Mouse (Mus musculus) right cerebral cortex, postnatal 4 days (tissue): ENCODE measurements around the gene Gm6525.

Source experiments
- DNase-seq: peaks from one replicate; pipeline ENCODE4 v3.0.0-alpha.2; 2022

The Gm6525 gene

DNA sequence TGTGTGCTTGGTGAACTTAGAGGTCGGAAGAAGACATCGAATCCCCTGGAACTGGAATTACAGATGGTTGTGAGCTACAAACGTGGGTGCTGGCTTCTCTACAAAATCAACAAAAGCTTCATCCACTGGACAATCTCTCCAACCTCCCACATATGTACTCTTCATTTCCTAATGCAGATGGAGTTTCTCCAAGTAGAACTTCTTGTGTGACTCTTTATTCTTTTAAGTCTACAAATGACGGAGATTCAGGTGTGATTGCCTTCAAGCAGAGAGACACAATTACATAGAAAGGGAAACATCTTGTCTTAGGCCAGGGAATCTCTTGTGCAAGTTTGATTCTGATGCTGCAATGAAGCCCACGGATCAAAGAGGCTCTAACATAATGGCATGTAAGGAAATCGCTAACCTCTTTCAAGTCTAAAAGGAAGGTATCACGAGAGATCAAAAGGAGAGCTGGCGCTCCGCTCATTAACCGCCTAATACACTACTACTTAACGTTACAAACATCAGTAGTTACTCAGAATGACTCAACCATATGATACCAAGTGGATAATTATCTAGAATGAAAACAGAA, at the start of gene Gm6525:
Gm6525 (plus strand) TSS at position 524 of the 574 bp plus-strand sequence.
- DNase-seq: no peak

DNA sequence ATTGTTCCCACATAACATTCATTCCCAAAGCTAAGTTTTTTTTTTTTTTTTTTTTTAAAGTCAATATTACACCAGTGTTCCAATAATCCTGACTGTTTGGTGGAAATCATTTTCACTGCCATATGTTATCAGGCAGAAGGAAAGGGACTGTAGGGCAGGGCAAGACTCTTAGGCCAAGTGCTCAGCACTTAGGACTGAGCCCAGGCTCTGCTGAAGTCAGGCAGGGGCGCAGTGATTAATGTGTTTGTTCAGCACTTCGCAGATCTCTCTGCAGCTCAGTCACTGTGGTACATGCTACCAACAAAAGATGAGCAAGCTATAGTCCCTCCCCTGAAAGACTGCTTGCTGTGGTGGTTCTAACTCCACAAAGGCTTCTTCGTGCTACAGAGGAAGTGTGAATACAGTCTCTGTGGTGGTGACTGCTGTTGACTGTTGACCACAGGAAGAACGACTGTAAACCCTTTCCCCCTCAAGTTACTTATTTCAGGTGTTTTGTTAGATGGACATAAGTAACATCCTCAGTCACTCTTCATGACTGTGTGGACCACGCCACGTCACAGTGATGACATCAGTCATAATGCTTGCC, 48.1 kb upstream of the Gm6525 start:
- DNase-seq: no peak

DNA sequence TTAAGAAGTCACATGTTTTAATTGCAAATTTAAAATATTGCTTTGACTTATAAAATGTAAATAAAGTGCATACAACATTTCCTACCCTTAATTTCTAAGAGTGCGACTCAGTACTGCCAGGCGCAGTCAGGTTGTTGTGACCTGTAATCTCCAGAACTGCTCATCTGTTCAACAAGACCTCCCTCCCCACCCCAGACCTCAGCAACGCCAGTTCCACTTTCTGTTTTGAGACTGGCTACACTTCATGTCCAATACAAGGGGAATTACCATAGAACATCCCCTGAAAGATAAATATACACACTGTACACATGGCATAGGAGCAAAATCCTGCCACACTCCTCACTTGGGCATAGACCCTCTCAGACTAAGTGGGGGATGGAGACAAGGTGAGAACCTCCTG, 47.2 kb upstream of the Gm6525 start:
- no peak for DNase-seq

DNA sequence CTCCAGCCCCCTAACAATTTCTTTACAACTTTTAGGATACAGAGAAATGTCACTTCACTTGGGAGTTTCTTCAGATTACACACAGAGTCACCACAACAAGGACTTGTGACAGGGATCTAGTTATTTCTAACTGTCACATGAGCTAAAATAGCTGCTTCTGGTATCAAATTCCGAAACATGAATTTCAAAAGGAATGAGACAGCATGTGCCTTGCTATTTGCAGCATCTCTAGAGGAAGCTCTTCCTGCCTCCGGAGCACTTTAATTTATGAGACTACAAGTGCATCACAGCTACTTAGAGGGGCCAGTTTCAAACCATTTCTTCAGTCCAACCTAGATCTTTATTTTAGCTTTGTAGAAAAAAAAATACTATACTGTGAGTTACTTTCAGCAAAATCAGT, 46.5 kb upstream of the Gm6525 start:
- DNase-seq: no peak

DNA sequence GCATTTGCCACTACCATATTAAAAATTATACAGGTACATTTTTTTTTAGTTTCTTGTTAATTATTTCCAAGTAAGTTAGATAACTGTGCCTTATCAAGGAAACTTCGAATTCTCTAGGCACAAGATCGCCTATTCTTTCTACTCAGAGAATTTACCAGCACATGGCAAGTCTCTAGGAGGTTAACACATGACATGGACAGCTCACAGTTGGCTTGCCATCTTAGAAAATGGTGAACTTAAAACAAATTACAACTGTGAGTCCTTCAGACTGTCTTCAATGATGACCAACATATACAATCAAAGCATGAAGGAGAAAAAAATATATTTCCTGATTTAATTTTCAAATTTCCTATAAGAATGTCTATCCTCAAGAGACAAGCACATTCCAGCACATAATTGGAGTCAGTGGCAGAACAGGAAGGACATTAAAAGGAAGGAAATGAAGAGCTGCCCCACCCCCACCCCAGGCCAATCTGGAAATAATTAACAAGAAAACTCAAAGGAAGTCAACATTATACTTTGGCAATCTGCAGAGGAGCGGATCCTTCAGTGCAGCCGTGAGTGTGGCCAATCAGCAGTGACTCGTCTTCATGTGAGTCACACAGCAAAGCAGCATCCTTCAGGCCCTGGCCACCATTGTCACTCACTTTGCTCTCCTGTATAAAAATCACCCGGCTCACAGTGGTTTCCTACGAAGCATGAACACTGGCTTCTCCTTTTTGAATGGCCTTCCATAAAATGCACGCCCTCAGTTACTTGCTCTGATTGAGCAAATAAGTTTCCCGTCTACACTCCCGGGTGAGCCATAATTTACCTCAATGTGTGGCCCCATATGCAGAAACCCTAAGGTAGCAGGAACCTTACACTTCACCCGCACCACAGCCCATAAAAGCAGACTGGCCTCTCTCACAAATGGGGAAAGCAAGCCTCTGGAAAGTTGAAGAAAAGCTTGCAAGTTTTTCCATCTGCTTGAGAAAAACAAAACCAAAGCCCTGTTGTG, 44.7 kb upstream of the Gm6525 start:
- no peak for DNase-seq

DNA sequence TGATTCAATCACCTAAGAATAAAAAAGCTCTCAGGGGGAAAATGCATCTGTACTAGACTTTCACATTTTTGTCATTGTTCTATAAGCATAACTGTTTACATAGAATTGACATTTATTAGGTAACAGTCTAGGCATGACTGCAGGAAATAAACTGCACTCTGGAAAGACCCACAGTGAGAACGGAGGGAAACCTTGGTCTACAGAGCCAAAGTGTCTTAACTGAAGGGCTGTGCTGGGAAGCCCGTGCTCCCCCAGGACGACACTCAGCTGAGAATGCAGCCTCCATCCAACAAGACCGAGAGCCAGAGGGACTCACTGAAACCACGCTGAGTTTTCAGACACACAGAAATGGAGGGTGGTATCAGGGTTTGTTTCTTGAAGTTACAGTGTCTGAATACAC, 43.1 kb upstream of the Gm6525 start:
- DNase-seq: no peak

DNA sequence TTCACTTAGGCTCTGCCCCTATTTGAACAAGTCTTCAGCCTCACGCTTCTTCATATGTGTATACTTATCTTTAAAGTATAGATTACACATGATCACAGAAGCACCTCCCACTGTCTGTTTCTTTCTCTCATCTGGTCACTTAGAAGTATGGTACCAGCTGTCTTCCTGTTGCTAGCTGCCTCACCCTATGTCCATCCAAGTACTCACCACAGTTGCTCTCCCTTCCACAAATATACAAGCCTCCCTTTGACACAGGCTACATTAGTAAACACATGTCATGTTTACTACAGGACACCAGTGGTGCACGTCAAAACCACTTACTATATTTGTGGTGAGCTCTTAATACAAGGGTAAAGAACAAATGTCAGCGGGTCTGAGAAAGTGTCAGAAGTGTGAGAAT, 42.5 kb upstream of the Gm6525 start:
- DNase-seq: no peak

DNA sequence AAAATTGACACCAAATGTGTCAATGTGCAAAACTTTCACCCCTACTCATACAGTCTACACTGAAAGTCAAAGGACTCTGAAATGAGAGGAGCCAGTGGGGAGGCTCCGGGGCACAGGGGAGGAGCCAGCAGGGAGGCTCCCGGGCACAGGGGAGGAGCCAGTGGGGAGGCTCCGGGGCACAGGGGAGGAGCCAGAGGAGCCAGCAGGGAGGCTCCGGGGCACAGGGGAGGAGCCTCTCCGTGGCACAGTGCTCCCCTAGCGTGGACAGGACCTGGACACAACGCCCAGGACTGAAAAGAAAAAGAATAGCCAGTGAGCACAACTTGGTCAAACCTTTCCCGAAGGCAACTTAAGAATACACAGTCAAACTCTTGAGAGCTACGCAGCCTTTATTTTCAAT, 38.5 kb upstream of the Gm6525 start:
- DNase-seq: no peak

DNA sequence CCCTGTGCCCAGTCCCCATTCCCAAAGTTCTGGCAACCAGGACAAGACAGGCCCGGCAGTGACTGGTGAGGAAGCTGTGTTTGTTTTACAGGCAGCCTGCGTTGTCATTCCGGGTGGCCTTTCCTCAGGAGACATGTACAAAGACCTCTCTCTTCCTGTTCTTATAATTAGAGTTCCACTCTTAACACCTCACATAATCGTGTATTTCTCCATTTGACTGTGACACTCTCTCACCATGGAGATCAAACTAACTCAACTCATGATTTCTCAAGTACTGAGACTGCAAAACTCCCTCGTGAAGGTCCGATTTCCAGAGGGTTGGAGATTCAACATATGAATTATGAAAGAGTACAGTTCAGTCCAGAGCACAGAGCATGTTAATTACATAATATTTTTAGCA, 38.0 kb upstream of the Gm6525 start:
- no peak for DNase-seq

DNA sequence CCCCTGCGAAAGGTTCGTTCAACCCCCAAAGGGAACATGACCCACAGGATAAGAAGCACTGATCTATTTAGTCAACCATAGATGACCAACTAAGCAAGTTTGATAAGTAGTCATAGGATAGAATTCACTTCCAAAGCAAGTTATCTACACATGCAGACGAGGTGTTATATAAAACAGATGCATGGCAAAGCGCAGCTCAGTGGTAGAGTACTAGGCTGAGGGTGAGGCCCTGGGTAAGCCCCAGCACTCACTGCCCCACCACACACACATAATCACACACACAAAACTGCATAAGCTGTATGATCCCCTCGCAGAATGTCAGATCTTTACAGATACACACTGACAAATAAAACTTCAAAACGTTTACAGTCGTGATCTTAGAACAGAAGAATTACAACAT, 37.4 kb upstream of the Gm6525 start:
- DNase-seq: no peak

DNA sequence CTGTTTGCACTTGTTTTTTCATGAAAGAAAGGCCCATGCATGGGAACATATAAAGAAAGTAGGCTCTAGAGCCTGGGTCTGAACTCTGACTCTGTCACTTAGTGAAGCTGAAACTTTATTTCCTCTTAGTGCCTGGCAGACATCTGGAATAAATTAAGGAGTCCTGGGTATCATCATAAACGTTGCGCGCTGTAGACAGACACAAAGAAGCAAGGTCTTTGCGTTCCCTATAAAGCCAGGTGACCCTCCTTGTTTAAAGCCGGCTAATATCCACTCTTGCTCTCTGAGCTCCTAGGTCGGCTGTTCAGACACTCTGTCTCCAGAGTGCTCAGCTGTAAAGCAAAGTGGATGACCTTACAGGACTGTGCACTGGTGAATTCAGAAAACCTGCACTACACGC, 33.0 kb upstream of the Gm6525 start:
- no peak for DNase-seq

DNA sequence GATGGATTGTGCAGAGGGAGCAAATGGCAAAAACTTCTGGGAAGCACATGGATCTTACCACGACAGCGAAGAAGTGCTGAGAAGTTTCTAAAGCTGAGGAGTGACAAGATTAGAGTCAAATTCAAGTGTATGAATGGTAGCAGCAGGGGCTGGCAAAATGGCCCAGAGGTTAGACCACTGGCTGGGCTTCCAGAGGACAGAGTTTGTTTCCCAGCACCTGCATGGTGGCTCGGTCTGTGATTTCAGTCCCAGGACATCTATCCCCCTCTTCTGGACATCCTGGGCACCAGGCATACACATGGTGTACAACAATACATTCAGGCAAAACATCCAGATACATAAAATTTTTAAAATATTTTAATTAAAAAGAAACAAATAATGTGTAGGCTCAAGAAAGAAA, 24.1 kb upstream of the Gm6525 start:
- no peak for DNase-seq

DNA sequence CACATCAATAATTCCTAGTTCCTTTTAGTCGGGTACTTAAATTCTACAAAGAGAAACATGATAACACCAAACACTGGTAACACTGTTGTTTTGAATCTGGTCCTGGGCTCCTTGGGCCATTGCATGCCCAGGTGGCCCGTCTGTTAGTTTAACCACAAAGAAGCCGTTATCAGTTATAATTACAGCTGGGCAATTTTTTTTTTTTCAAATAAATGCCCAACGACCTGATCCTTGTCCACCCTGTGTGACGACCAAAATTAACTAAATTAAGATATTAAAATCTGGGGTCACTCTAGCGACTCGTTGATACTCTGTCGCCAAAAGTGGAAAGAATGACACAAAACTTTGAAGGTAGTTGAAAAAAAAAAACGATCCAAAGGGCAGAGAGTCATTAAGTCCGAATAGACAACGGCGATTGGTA, 19.2 kb upstream of the Gm6525 start:
- no peak for DNase-seq

DNA sequence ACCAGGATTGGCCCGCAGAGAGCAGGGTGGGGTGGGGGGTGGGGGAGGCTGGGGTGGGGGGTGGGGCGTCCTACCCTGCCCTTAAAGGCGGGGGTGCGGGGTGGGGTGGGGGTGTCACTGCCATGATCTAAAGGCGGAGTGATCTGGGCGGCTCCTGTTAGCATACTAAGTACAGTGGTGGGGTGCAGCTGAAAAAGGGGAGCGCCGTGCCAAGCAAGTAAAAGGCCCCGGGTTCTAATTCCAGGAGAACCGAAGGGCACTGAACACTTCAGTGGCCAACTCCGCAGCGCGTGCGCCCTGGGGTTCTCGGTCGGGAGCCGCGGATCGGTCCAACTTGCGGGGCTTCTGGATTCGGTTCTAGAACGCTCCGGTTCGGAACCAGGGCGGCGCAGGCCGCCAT, 18.8 kb upstream of the Gm6525 start:
- no peak for DNase-seq

DNA sequence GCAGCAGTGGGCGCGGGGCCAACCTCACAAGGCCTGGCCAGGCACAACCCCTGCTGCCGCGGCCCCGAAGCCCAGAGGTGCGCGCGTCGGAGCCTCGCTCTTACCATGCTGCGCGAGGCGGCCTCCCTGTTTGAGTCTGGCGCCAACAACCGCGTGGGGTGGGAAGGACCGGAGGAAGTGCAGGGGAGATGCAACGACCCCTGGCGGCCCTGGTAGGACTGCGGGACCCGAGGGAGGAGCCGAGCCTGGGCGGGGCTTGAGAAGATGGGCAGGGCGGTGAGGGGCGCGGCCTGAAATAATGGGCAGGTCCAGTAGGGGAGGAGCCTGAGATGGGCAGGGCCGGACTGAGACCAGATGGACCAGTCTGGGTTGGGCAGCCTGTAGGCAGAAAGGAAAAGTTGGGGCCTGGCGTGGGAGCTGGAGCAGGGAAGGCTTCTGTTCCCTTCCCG, 18.3 kb upstream of the Gm6525 start, which contains the start of gene Mnd1:
Mnd1 (minus strand) TSS at position 229 of the 449 bp plus-strand sequence.
- peak; percentile 98 for DNase-seq

DNA sequence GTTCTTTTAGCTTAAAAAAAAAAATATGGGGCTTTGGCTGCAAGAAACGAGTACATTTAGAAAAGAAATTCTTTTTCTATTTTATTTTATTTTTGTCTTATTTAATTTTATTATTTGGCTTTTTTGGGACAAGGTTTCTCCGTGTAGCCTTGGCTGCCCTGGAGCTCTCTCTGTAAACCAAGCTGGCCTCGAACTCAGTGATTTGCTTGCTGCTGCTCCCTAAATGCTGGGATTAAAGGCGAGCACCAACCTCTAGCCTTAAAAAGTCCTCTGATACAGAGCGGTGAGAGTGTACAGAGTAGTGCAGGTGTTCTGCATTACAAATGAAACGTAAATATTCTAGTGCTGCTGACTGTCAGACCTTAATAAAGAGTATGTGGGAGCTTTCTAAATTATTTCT, 17.8 kb upstream of the Gm6525 start:
- DNase-seq: no peak

DNA sequence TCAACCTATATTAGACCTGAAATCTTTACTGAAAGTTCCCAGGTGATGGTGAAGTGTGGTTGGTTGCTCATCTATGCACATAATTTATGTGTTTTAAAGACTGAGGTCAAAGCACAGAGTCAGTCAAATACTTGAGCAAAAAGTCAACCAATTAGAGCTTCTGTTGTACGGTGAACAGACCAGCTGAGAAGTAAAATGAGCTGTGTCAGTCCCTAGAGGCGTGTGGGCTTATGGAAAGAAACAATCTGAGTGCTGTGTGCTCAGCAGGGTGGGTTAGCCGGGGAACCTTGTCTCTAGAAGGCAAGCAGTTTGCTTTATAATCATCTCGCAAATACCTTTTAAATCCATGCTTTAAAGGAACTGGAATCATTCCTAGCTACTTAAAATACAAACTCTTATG, 16.9 kb upstream of the Gm6525 start:
- no peak for DNase-seq

DNA sequence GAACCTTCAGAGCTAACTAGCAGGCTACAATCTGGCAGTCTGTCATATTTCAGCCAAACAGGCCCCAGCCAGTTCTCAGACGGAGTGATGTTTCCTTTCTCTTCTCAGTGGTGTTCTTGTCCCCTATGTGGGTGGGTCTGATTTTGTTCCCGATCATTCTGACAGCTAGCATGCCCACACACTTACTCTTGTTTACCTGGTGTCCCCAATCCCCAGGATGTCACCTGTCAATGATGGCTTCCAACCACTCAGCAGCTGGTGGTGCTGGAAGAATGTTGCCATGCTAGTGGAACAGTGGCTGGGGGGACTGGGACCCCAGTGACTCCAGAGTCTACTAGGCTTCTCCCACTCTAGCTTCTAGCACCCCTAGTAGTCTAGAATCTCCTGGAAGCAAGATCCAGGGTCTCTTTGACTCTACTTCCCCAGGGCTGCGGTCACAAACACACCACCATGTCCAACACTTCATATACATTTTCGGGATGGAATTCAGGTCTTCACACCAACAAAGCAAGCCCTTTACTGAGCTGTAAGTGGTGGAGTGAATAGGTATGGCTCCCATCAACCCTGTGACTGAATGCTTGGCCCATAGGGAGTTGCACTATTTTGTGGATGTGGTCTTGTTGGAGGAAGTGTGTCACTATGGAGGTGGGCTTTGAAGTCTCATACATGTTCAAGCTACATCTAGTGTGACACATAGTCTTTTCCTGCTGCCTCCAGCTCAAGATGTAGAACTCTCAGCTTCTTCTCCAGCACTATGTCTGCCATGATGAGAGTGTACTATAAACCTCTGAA, 16.1 kb upstream of the Gm6525 start:
- no peak for DNase-seq

DNA sequence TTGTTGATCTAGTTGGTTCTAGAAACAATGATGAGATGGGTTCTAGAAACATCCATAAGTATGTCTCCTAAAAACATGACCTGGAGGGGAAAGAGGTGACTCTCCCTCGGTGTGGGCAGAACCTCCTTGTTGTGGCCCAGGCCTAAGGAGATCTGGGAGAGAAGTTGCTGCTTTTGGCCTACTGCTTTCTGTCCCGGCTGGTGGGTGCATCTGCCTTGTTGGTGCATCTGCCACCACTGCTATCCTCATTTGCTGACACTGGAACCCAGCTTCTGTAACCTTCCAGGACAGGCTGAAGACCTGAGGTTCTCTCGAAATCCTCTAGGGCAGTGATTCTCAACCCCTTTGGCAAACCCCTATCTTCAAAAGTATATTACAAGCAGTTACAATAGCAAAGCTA, 8.5 kb upstream of the Gm6525 start:
- DNase-seq: no peak

DNA sequence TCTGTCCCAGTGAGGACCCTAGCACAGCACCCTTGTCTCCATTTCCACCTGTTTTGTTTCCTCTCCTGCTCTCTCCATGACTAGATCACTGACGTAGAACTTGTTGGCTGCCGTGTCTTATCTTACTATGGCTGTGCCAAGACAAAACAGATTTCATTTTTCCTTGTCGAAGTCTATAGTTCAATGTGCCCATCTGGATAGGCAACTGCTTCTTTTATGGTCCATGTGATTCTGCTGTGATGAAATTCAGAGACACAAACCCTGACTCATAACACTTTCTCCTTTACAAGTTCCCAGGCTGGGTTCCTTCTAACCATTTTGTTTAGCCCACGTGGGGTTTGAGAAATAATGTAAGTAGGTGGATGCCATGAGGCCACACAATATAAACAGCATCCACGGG, 7.8 kb upstream of the Gm6525 start:
- no peak for DNase-seq

DNA sequence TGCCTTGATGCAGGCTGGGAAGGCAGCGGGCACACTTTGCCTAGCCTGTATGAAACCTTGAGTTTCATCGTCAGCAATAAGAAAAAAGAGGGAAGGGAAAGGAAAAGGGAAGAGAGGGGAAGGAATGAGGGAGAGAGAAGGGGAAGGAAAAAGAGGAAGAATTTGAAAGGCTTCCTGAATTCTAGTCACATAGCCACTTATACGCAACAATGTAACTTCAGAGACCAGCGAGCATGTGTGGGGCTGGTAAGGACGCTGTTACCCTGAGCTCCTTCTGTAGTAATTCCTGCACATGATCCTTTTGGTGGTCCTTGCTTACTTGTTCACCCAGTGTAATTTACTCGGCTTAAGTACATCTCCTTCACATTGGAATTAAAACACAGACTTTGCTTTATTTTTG, 5.0 kb upstream of the Gm6525 start:
- no peak for DNase-seq

DNA sequence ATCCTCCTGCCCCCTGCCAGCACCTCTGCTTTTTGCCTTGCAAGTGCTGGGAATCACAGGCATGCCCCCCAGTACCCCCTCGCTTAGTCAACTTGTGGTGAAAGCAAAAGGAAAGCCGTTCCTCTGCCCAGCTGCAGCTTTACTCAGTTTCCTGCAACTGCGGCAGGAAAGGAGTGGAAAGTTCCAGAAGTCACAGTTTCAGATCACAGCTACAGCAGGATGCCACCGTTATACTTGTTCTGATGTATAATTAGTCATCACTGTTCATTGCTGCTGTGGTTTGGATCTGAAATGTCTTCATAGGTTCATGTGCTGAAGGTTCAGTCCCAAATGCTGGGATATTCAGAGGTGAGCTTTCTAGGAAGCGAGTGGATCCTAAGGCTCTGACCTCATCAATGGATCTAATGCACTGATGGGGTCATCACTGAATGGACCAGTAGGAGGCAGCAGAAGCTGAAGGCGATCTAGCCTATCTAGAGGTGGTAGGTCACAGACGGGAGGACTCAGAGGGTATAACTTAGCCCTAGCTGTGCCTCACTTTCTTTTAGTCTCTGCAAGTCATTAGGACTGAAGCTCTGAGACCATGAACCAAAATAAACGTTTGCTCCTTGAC, 4.4 kb upstream of the Gm6525 start:
- no peak for DNase-seq

DNA sequence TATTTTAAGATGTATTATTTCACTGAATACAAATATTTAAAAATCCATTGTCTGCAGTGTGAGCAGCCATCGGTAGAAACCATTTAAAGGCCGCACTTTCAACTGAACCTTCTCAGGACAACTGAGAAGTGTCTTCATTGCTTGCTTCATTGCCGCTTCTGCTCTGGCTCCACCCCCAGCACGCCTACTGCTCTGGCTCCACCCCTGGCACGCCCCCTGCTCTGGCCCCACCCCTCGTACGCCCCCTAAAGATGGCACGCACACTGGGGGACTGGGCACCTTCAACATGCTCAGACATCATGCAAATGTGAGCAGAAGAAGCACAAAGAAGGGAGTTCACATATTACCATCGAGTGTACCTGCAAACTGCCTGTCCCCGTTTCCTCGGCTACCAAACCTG, 1.5 kb upstream of the Gm6525 start:
- DNase-seq: no peak
